Mouse (Mus musculus): ENCODE data around the gene BC025446. TPM values are rescaled to one million over a fixed set of nuclear protein-coding genes. Genes with fewer than 3 reads are reported as not detected.
"Not testable (repeated sequence)": the region's sequence is repeated elsewhere in the genome, so short reads cannot be mapped to it uniquely, and the experiment has no call there.

Gene BC025446
- 49.5 and 55.9 TPM in 2 replicates for polyA plus RNA-seq (2015; fragmentation: Nextera tagmentation; extraction: Ambion mirVana)

DNA sequence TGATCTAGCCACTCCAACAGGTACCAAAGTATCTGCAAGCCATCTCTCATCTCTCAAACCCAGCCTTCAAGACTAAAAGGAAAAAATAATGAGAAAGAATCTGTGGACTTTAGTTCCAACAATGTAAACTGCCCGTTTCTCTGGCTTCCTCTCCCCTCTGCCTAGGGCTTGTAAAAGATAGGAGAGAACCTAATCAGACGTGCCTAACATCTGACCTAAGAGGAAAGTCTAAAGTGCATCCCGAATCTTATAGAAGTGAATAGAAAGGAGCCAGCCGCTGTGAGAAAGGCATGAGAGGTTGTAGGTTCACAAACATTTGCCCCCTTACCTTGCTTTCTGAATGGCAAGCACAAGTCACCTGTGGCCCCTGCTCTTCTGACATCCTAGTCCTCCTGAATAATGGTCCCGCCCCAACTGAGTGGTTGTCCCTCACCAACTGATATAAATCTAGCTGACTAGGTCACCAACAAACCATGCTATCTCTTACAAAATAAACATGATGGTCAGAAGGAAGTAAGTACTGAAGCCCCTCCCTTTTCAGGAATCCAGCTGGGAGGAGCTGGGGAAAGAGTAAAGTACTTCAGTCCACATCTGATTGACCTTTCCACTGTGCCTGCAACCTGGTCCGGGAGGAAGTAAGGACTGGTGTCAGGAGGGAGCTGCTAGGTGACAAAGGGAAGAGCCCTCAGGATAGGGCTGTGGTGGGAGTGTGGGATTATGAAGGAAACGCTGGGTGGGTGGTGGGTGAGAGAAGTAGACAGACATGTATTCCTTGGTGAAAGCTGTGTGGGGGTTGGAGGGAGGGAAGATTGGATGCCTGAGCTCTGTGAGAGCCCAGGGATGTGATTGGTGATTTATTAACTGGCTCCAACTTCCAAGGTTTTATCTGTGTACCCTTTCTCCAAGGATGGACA is at the start of gene BC025446:
Gene BC025446 (plus strand): TSS at position 599 of the 914 bp plus-strand sequence.
- Histone ChIP-seq H3K4me1 (ENCODE audit: control insufficient read depth, insufficient read depth, low read length) (no peaks in the 10 kb centered on the region), H3K9me3 (ENCODE audit: control insufficient read depth, low read length) (no peaks in the 10 kb centered on the region), H3K4me3 (ENCODE audit: low read length) (peak within 1 kb of the TSS; percentile 39), H3K4me2 (ENCODE audit: low read depth, low read length) (peak within 1 kb of the TSS; percentile 39), H3K27ac (ENCODE audit: low read length) (peak within 1 kb of the TSS; percentile 87), H3K27me3 (replicated peaks; ENCODE audit: control insufficient read depth, insufficient read depth, low read length) (no peaks in the 10 kb centered on the region), H3K36me3 (ENCODE audit: control insufficient read depth, insufficient read depth, low read length) (no peaks in the 10 kb centered on the region), H3K9ac (ENCODE audit: low read depth, low read length) (no peak within 1 kb of the TSS)
- WGBS, result 53% methylated on average over 7 of the region's 7 CpGs
- ATAC-seq, result peak; percentile 95

DNA sequence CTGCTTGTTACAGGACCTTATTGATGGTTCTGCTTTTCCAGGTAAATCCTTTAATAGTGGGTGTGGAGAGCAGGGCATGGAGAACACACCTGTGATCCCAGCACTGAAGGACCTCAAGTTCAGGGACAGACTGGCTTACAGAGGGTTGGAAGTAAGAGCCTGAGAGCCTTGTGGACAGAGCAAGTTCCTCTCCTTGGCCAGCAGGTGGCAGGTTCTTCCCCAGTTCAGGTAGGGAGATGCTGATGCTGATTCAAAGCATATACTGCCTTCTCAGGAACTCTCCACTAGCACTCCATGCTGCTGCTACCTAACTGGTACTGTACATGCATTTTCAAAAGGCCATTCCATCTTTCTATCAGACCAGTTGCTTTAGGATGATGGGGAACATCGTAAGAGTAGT is 40.7 kb upstream of the BC025446 start:
- Histone ChIP-seq H3K27ac (ENCODE audit: low read length) (no peak overlapping the region), H3K4me2 (ENCODE audit: low read depth, low read length) (no peak overlapping the region), H3K4me3 (ENCODE audit: low read length) (no peak overlapping the region), H3K36me3 (ENCODE audit: control insufficient read depth, insufficient read depth, low read length) (no peaks in the 10 kb centered on the region), H3K9me3 (ENCODE audit: control insufficient read depth, low read length) (no peaks in the 10 kb centered on the region), H3K4me1 (ENCODE audit: control insufficient read depth, insufficient read depth, low read length) (no peaks in the 10 kb centered on the region), H3K9ac (ENCODE audit: low read depth, low read length) (no peak overlapping the region), H3K27me3 (replicated peaks; ENCODE audit: control insufficient read depth, insufficient read depth, low read length) (no peaks in the 10 kb centered on the region)
- ATAC-seq, result no peak
- 62% methylated on average over 1 of the region's 1 CpGs for WGBS

DNA sequence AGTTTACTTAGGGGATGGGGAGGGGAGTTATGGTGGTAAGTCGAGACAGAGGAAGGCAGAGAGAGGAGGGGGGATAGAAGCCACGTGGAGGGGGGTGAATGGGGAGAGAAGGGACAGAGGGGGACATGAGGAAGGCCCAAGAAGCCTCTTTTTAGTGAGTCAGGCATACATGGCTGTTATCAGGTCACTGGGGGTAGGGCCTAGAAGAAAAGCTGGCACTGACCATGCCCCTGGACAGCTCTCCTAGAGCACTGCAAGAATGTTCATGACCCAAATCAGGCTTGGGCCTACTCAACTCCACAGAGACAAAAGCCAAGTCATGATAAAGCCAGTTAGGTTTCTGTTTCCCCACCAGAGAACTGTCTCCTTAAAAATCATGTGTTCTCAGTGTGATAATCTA is 29.9 kb upstream of the BC025446 start:
- Histone ChIP-seq H3K27ac (ENCODE audit: low read length) (no peak overlapping the region), H3K36me3 (ENCODE audit: control insufficient read depth, insufficient read depth, low read length) (no peaks in the 10 kb centered on the region), H3K9ac (ENCODE audit: low read depth, low read length) (no peak overlapping the region), H3K27me3 (replicated peaks; ENCODE audit: control insufficient read depth, insufficient read depth, low read length) (no peaks in the 10 kb centered on the region), H3K4me2 (ENCODE audit: low read depth, low read length) (no peak overlapping the region), H3K9me3 (ENCODE audit: control insufficient read depth, low read length) (no peaks in the 10 kb centered on the region), H3K4me3 (ENCODE audit: low read length) (no peak overlapping the region), H3K4me1 (ENCODE audit: control insufficient read depth, insufficient read depth, low read length) (no peaks in the 10 kb centered on the region)
- 18% methylated on average over 2 of the region's 2 CpGs for WGBS
- no peak for ATAC-seq

DNA sequence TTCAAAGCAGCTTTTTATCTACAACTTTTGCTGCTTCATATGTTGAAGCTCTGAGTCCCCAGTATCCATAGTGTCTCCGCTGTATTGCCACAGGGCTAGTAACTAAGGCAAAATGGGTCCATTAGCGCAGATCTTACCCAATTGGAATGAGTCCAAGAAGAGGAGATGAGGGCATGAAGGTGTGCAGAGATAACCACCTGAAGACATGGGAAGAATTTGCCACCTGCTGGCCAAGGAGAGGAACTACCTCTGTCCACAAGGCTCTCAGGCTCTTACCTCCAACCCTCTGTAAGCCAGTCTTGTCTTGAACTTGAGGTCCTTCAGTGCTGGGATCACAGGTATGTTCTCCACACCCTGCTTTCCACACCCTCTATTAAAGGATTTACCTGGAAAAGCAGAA is 27.1 kb upstream of the BC025446 start:
- no peak overlapping the region for H3K4me2 ChIP-seq (ENCODE audit: low read depth, low read length)
- no peak for ATAC-seq
- 68% methylated on average over 2 of the region's 2 CpGs for WGBS
- H3K9me3 ChIP-seq (ENCODE audit: control insufficient read depth, low read length), result no peaks in the 10 kb centered on the region
- H3K4me3 ChIP-seq (ENCODE audit: low read length), result no peak overlapping the region
- H3K36me3 ChIP-seq (ENCODE audit: control insufficient read depth, insufficient read depth, low read length), result no peaks in the 10 kb centered on the region
- no peaks in the 10 kb centered on the region for H3K27me3 ChIP-seq (replicated peaks; ENCODE audit: control insufficient read depth, insufficient read depth, low read length)
- no peak overlapping the region for H3K27ac ChIP-seq (ENCODE audit: low read length)
- no peaks in the 10 kb centered on the region for H3K4me1 ChIP-seq (ENCODE audit: control insufficient read depth, insufficient read depth, low read length)
- no peak overlapping the region for H3K9ac ChIP-seq (ENCODE audit: low read depth, low read length)

DNA sequence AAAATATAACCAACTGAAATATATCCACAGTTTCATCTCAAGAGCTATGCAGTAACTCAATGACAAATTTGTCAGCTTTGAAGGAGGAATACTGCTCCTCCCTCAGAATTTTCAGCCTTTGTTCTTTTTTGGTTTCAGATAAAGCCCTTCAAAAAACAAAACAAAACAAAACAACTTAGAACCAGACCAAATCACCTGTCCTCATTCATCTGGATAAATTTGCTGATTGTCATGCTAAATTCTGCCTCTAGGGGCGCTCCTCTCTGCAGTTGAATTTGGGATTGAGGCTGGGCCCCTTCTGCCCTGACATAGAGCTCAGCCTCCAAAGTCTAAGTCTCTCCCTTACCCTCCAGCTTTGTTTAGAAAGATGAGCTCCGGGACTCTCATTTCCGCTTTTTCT is 25.6 kb upstream of the BC025446 start:
- ATAC-seq; H3K4me2 ChIP-seq (ENCODE audit: low read depth, low read length); H3K4me3 ChIP-seq (ENCODE audit: low read length); H3K9me3 ChIP-seq (ENCODE audit: control insufficient read depth, low read length); H3K36me3 ChIP-seq (ENCODE audit: control insufficient read depth, insufficient read depth, low read length); H3K27me3 ChIP-seq (replicated peaks; ENCODE audit: control insufficient read depth, insufficient read depth, low read length); H3K9ac ChIP-seq (ENCODE audit: low read depth, low read length); H3K27ac ChIP-seq (ENCODE audit: low read length); H3K4me1 ChIP-seq (ENCODE audit: control insufficient read depth, insufficient read depth, low read length): not testable (repeated sequence)
- WGBS, result 0% methylated on average over 1 of the region's 3 CpGs

DNA sequence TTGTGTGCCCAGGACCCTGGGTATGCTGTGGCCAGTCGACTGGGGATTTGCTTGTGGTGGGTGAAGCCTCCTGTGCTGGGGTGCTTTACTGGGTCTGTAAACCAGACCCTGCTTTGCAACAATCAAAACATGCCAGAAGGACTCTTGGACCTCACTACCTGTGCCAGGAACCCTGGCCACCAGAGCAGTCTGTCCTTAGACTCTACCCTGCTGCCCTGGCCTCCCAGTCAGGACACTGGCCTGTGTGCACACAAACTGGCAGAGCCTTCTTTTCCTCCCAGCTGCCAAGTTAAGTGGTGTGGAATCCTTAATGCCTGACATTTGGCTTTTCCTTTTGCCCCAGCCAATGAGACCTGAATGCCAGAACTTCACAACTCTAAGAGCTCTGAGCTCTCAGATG is 655 bp downstream of the BC025446 start:
- Histone ChIP-seq H3K27ac (ENCODE audit: low read length) (peak overlapping the region; percentile 68), H3K4me2 (ENCODE audit: low read depth, low read length) (peak overlapping the region; percentile 39), H3K9me3 (ENCODE audit: control insufficient read depth, low read length) (no peaks in the 10 kb centered on the region), H3K4me1 (ENCODE audit: control insufficient read depth, insufficient read depth, low read length) (no peaks in the 10 kb centered on the region), H3K9ac (ENCODE audit: low read depth, low read length) (no peak overlapping the region), H3K36me3 (ENCODE audit: control insufficient read depth, insufficient read depth, low read length) (no peaks in the 10 kb centered on the region), H3K4me3 (ENCODE audit: low read length) (peak overlapping the region; percentile 39), H3K27me3 (replicated peaks; ENCODE audit: control insufficient read depth, insufficient read depth, low read length) (no peaks in the 10 kb centered on the region)
- 68% methylated on average over 1 of the region's 1 CpGs for WGBS
- ATAC-seq, result peak; percentile 23

DNA sequence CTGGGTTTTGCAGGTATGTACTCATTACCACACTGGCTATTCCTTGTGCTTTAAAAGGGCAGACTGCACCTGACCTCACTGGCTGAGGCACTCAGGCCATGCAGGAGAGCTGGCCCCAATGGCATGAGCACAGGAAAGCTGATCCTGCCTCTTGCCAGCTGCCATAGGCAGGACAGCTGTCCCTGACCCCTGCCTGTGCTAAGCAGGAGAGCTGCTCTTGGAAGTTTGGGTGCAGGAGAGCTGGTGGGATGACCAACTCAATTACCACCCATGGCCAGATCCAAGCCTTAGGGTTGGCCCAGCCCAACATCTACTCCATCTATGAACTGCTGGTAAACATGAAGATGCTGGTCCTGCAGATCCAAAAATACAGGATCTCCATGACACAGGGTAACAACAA is 5.8 kb downstream of the BC025446 start:
- Histone ChIP-seq H3K36me3 (ENCODE audit: control insufficient read depth, insufficient read depth, low read length) (no peaks in the 10 kb centered on the region), H3K9ac (ENCODE audit: low read depth, low read length) (no peak overlapping the region), H3K9me3 (ENCODE audit: control insufficient read depth, low read length) (no peaks in the 10 kb centered on the region), H3K27me3 (replicated peaks; ENCODE audit: control insufficient read depth, insufficient read depth, low read length) (no peaks in the 10 kb centered on the region), H3K4me1 (ENCODE audit: control insufficient read depth, insufficient read depth, low read length) (no peaks in the 10 kb centered on the region), H3K4me3 (ENCODE audit: low read length) (no peak overlapping the region), H3K27ac (ENCODE audit: low read length) (no peak overlapping the region), H3K4me2 (ENCODE audit: low read depth, low read length) (no peak overlapping the region)
- no peak for ATAC-seq

DNA sequence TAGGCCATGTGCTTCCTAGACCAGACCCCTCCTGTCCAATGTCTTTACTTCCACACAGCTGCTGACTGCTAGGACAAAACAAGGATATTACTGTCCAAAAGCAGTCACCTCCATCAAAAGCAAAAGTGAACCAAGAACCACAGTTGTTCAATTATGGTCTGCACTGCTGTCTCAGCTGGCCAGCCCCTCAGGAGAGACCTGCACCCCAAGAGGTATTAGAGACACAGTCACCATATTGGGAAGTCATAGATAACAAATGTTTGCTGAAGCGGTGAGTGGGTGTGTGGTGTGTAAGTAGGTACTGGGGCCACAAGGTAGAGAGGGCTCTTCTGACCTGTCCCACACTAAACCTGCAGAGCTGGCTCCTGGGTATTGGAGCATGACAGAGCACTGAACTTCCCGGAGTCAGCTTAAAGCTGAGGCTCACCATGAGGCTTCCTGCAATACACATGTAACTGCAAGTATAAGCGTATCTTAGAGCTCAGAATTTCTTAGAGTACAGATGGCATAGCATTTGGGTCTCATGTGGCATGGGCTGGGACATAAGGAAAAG is 21.6 kb downstream of the BC025446 start:
- Histone ChIP-seq H3K27ac (ENCODE audit: low read length) (no peak overlapping the region), H3K9me3 (ENCODE audit: control insufficient read depth, low read length) (no peaks in the 10 kb centered on the region), H3K36me3 (ENCODE audit: control insufficient read depth, insufficient read depth, low read length) (no peaks in the 10 kb centered on the region), H3K4me3 (ENCODE audit: low read length) (no peak overlapping the region), H3K9ac (ENCODE audit: low read depth, low read length) (no peak overlapping the region), H3K27me3 (replicated peaks; ENCODE audit: control insufficient read depth, insufficient read depth, low read length) (no peaks in the 10 kb centered on the region), H3K4me1 (ENCODE audit: control insufficient read depth, insufficient read depth, low read length) (no peaks in the 10 kb centered on the region), H3K4me2 (ENCODE audit: low read depth, low read length) (no peak overlapping the region)
- 80% methylated on average over 3 of the region's 3 CpGs for WGBS
- no peak for ATAC-seq

DNA sequence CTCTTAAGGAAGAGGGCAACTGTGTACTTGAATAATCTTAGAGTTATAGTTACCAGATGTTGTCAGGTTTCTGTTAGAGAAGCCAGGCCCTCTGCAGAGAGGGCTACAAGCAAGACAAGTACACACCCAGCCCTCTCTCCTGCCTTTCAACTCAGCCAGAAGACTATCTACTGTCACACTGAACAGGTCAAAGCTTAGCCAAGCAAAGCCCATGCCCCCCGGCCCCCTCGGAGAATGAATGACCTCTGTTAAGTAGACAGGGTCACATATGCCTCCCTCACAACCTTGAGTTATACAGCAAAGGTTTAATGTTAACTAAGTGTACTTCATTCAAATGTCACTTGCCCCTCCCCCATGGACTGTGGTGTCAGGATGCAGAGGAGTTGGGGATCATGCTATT is 24.4 kb downstream of the BC025446 start:
- Histone ChIP-seq H3K27me3 (replicated peaks; ENCODE audit: control insufficient read depth, insufficient read depth, low read length) (no peaks in the 10 kb centered on the region), H3K4me1 (ENCODE audit: control insufficient read depth, insufficient read depth, low read length) (no peaks in the 10 kb centered on the region), H3K9me3 (ENCODE audit: control insufficient read depth, low read length) (no peaks in the 10 kb centered on the region), H3K27ac (ENCODE audit: low read length) (no peak overlapping the region), H3K4me2 (ENCODE audit: low read depth, low read length) (no peak overlapping the region), H3K9ac (ENCODE audit: low read depth, low read length) (no peak overlapping the region), H3K4me3 (ENCODE audit: low read length) (no peak overlapping the region), H3K36me3 (ENCODE audit: control insufficient read depth, insufficient read depth, low read length) (no peaks in the 10 kb centered on the region)
- 69% methylated on average over 2 of the region's 2 CpGs for WGBS
- ATAC-seq, result no peak

Data from intestine, embryonic 16.5 days (tissue).